Mouse (Mus musculus): ENCODE results near the gene Igf2bp3. TPM values are rescaled to one million over a fixed set of nuclear protein-coding genes. Genes with fewer than 3 reads are reported as not detected.
A peak's percentile ranks its signal among the peaks of the same experiment; 100 is the strongest.

Igf2bp3 gene
- polyA plus RNA-seq, 1 experiment: 0.06 TPM

DNA sequence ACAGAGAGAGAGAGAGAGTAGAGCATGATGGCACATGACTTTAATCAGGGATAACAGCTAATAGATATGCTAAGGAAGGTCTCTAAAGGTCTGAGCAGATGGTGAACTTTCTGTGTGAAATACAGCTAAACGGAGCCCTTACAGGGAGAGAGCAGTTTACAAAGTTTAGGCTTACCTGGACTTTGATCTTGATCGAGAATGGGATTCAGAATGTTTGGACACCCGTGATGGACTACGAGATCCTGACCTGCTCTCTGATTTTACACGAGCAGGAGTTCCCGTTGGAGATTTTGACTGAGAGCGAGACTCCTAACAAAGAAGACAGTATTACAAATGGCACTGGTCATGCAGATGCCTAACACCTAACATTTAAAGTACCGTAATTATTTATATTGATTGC lies 37.5 kb upstream of the Igf2bp3 start:
- 87% methylated on average over 8 of the region's 8 CpGs for WGBS
- peaks cover 31% of the 10 kb centered on the region for H3K36me3 ChIP-seq (ENCODE audit: control insufficient read depth, insufficient read depth, low read length)
- no peak overlapping the region for H3K4me3 ChIP-seq (ENCODE audit: low read depth, low read length)

DNA sequence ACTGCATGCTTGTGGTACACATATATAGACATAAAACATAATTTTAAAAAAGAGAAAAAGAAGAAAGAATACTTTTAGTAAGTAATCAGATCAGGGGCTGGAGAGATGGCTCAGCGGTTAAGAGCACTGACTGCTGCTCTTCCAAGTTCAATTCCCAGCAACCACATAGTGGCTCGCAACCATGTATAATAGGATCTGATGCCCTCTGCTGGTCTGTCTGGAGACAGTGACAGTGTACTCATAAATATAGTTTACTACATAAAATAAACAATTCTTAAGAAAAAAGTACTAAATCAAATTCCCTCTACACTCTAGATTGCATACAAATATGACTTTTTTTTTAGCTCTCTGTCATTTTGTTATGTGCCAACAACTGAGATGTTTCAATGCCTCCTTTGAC lies 36.4 kb upstream of the Igf2bp3 start:
- no peak overlapping the region for H3K4me3 ChIP-seq (ENCODE audit: low read depth, low read length)
- 94% methylated on average over 2 of the region's 2 CpGs for WGBS
- H3K36me3 ChIP-seq (ENCODE audit: control insufficient read depth, insufficient read depth, low read length): peaks cover 35% of the 10 kb centered on the region

More for the DNA sequence above, 37.5 kb upstream of the Igf2bp3 start:
- Histone ChIP-seq H3K4me1 (ENCODE audit: control insufficient read depth, insufficient read depth, insufficient read length, low read length) (no peaks in the 10 kb centered on the region), H3K27ac (ENCODE audit: insufficient read depth, low read depth, low read length) (no peak overlapping the region), H3K27me3 (ENCODE audit: control insufficient read depth, insufficient read depth, low read length) (no peaks in the 10 kb centered on the region)
- no peak for TF ChIP-seq POLR2A (IDR thresholded peaks at IDR 0.05; ENCODE audit: low read depth, low read length)
- no peak for TF ChIP-seq CTCF (IDR thresholded peaks at IDR 0.05; ENCODE audit: extremely low read depth, insufficient read length, insufficient replicate concordance, low read depth, low read length)

DNA sequence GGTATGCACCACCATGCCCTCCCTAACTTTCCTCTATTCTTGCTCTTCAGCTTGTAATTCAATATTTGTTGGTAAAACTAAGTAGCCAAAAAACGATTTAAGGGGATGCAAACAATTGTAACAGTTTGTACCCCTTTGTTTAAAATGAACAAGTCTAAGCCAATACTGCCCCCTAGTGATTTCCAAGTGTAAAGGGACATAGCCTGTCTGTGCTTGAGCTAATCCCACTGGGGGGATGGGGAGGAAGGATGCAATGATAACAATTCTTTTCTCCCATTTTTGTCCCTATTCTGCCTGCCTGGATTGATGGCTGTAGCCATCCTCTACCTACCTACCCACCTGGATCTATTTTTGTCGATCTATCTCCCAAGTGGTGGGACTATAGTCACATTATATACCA lies 32.5 kb upstream of the Igf2bp3 start:
- Histone ChIP-seq H3K27ac (ENCODE audit: insufficient read depth, low read depth, low read length) (no peak overlapping the region), H3K4me1 (ENCODE audit: control insufficient read depth, insufficient read depth, insufficient read length, low read length) (no peaks in the 10 kb centered on the region), H3K36me3 (ENCODE audit: control insufficient read depth, insufficient read depth, low read length) (peaks cover 54% of the 10 kb centered on the region), H3K4me3 (ENCODE audit: low read depth, low read length) (no peak overlapping the region), H3K27me3 (ENCODE audit: control insufficient read depth, insufficient read depth, low read length) (no peaks in the 10 kb centered on the region)
- WGBS: 49% methylated on average over 2 of the region's 2 CpGs
- TF ChIP-seq CTCF (IDR thresholded peaks at IDR 0.05; ENCODE audit: extremely low read depth, insufficient read length, insufficient replicate concordance, low read depth, low read length) (no peak), POLR2A (IDR thresholded peaks at IDR 0.05; ENCODE audit: low read depth, low read length) (no peak)

More for the DNA sequence above, 36.4 kb upstream of the Igf2bp3 start:
- TF ChIP-seq POLR2A (IDR thresholded peaks at IDR 0.05; ENCODE audit: low read depth, low read length) (no peak), CTCF (IDR thresholded peaks at IDR 0.05; ENCODE audit: extremely low read depth, insufficient read length, insufficient replicate concordance, low read depth, low read length) (peak; percentile 17; the same call in 1 of the 2 replicates)
- no peak overlapping the region for H3K27ac ChIP-seq (ENCODE audit: insufficient read depth, low read depth, low read length)
- H3K4me1 ChIP-seq (ENCODE audit: control insufficient read depth, insufficient read depth, insufficient read length, low read length): no peaks in the 10 kb centered on the region
- no peaks in the 10 kb centered on the region for H3K27me3 ChIP-seq (ENCODE audit: control insufficient read depth, insufficient read depth, low read length)

DNA sequence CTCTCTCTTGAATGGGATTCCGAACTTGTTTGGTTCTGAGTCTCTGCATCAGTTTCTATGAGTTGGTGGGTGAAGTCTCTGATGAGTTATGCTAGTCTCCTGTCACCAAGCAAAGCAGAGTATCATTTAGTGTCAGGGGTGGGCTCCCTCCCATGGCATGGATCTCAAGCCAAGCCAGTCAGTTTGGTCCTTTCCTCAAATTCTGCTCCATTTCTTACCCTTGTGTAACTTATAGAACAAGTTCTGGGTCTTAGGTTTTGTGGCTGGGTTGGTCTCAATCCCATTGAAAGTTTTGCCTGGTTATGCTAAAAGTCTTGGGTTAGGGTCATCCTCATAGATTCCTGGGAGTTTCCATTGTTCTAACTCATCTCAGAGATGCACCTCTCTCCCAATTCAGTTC lies 27.6 kb upstream of the Igf2bp3 start:
- WGBS: 59% methylated on average over 1 of the region's 1 CpGs
- H3K27me3 ChIP-seq (ENCODE audit: control insufficient read depth, insufficient read depth, low read length): no peaks in the 10 kb centered on the region
- TF ChIP-seq POLR2A (IDR thresholded peaks at IDR 0.05; ENCODE audit: low read depth, low read length) (no peak), CTCF (IDR thresholded peaks at IDR 0.05; ENCODE audit: extremely low read depth, insufficient read length, insufficient replicate concordance, low read depth, low read length) (no peak)
- no peak overlapping the region for H3K27ac ChIP-seq (ENCODE audit: insufficient read depth, low read depth, low read length)
- H3K36me3 ChIP-seq (ENCODE audit: control insufficient read depth, insufficient read depth, low read length): peaks cover 27% of the 10 kb centered on the region
- H3K4me3 ChIP-seq (ENCODE audit: low read depth, low read length): no peak overlapping the region
- no peaks in the 10 kb centered on the region for H3K4me1 ChIP-seq (ENCODE audit: control insufficient read depth, insufficient read depth, insufficient read length, low read length)

DNA sequence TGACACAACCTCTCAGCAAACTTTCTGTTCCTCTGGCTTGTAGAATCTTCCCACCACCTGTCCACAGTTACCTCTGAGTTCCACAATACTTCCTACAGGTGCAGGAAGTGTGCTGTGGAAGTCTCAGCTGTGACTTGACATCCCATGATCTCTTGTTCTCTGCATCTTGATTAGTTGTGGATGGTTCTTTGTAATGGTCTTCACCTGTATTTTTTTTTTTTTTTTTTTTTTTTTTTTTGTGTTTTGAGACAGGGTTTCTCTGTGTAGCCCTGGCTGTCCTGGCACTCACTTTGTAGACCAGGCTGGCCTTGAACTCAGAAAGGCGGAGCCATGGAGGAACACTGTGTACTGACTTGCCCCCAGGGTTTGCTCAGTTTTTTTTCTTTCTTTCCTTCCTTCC lies 26.8 kb upstream of the Igf2bp3 start:
- Histone ChIP-seq H3K36me3 (ENCODE audit: control insufficient read depth, insufficient read depth, low read length) (peaks cover 25% of the 10 kb centered on the region), H3K27me3 (ENCODE audit: control insufficient read depth, insufficient read depth, low read length) (no peaks in the 10 kb centered on the region)
- 100% methylated on average over 1 of the region's 1 CpGs for WGBS

DNA sequence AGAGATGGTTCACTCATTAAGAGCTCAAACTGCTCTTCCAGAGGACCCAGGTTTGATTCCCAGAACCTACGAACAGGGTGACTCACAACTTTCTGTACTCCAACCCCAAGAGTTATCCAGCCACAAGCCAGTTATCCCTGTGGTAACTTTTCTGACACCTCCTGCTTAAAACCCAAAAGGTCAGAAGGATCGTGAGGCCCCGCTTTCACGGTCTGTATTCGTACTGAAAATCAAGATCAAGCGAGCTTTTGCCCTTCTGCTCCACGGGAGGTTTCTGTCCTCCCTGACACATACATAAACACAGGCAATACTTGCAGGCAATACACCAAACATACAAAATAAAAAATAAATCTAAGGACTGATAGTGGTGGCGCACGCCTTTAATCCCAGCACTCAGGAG lies 21.6 kb upstream of the Igf2bp3 start:
- no peak overlapping the region for H3K27ac ChIP-seq (ENCODE audit: insufficient read depth, low read depth, low read length)
- TF ChIP-seq CTCF (IDR thresholded peaks at IDR 0.05; ENCODE audit: extremely low read depth, insufficient read length, insufficient replicate concordance, low read depth, low read length) (no peak), POLR2A (IDR thresholded peaks at IDR 0.05; ENCODE audit: low read depth, low read length) (no peak)
- no peak overlapping the region for H3K4me3 ChIP-seq (ENCODE audit: low read depth, low read length)
- H3K36me3 ChIP-seq (ENCODE audit: control insufficient read depth, insufficient read depth, low read length): no peaks in the 10 kb centered on the region
- no peaks in the 10 kb centered on the region for H3K4me1 ChIP-seq (ENCODE audit: control insufficient read depth, insufficient read depth, insufficient read length, low read length)
- 61% methylated on average over 9 of the region's 9 CpGs for WGBS
- no peaks in the 10 kb centered on the region for H3K27me3 ChIP-seq (ENCODE audit: control insufficient read depth, insufficient read depth, low read length)

More for the DNA sequence above, 26.8 kb upstream of the Igf2bp3 start:
- TF ChIP-seq POLR2A (IDR thresholded peaks at IDR 0.05; ENCODE audit: low read depth, low read length) (no peak), CTCF (IDR thresholded peaks at IDR 0.05; ENCODE audit: extremely low read depth, insufficient read length, insufficient replicate concordance, low read depth, low read length) (no peak)
- Histone ChIP-seq H3K4me3 (ENCODE audit: low read depth, low read length) (no peak overlapping the region), H3K4me1 (ENCODE audit: control insufficient read depth, insufficient read depth, insufficient read length, low read length) (no peaks in the 10 kb centered on the region), H3K27ac (ENCODE audit: insufficient read depth, low read depth, low read length) (no peak overlapping the region)

DNA sequence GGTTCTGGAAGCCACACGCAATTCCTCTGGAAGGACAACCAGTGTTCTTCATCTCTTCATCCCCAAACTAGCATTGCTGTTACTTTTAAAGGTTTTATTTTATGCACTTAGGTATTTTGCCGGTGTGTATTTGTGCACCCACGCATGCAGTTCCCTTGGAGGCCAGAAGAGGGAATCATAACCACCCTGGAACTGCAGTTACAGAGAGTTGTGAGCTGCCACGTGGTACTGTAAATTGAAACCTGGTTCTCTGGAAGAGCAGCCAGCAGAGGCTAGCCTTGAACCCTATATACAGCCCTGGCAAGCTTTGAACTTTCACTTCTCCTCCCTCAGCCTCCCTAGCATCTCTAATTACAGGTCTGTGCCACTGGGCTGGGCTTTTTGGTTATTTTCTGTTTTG lies 18.6 kb upstream of the Igf2bp3 start:
- WGBS: 62% methylated on average over 4 of the region's 4 CpGs
- H3K4me3 ChIP-seq (ENCODE audit: low read depth, low read length): no peak overlapping the region

More for the DNA sequence above, 18.6 kb upstream of the Igf2bp3 start:
- Histone ChIP-seq H3K27ac (ENCODE audit: insufficient read depth, low read depth, low read length) (no peak overlapping the region), H3K27me3 (ENCODE audit: control insufficient read depth, insufficient read depth, low read length) (0 out of 2 replicates have a peak, but pooled peaks cover 2% of the 10 kb centered on the region), H3K36me3 (ENCODE audit: control insufficient read depth, insufficient read depth, low read length) (no peaks in the 10 kb centered on the region), H3K4me1 (ENCODE audit: control insufficient read depth, insufficient read depth, insufficient read length, low read length) (no peaks in the 10 kb centered on the region)
- TF ChIP-seq CTCF (IDR thresholded peaks at IDR 0.05; ENCODE audit: extremely low read depth, insufficient read length, insufficient replicate concordance, low read depth, low read length): peak; percentile 27; the same call in 1 of the 2 replicates
- TF ChIP-seq POLR2A (IDR thresholded peaks at IDR 0.05; ENCODE audit: low read depth, low read length): no peak
